Mouse (Mus musculus) hindbrain, embryonic 13.5 days (tissue): ENCODE results near the gene Sult5a1. TPM values are rescaled to one million over a fixed set of nuclear protein-coding genes. Genes with fewer than 3 reads are reported as not detected.
A peak's percentile ranks its signal among the peaks of the same experiment; 100 is the strongest.

Experiments
- ATAC-seq: fragments of 200-750 bp; cut with Nextera tagmentation; 2 replicates; pipeline ENCODE4 v1.8.0; 2017; ENCODE audit warnings: moderate TSS enrichment; ENCODE audit not compliant: low FRiP score
- H3K27ac ChIP-seq: fragments of 300-500 bp; sonication (generic); 2 replicates; pipeline ENCODE4 v1.5.1; 2015; ENCODE audit warnings: inconsistent platforms, mild to moderate bottlenecking, moderate library complexity
- H3K27me3 ChIP-seq: fragments of 300-500 bp; sonication (generic); 2 replicates; pipeline ENCODE4 v1.6.1; 2015; ENCODE audit warnings: mild to moderate bottlenecking, inconsistent platforms
- H3K36me3 ChIP-seq: fragments of 300-500 bp; sonication (generic); 2 replicates; pipeline ENCODE4 v1.6.1; 2015; ENCODE audit warnings: mild to moderate bottlenecking, inconsistent platforms
- H3K4me1 ChIP-seq: fragments of 300-500 bp; sonication (generic); replicated peaks from 2 replicates; pipeline ENCODE4 v1.6.1; 2015; ENCODE audit warnings: inconsistent platforms
- H3K4me2 ChIP-seq: fragments of 300-500 bp; sonication (generic); 2 replicates; pipeline ENCODE4 v1.6.1; 2015; ENCODE audit warnings: inconsistent platforms, mild to moderate bottlenecking, moderate library complexity
- H3K4me3 ChIP-seq: fragments of 300-500 bp; sonication (generic); 2 replicates; pipeline ENCODE4 v1.5.1; 2015; ENCODE audit warnings: mild to moderate bottlenecking, inconsistent platforms
- H3K9ac ChIP-seq: fragments of 300-500 bp; sonication (generic); 2 replicates; pipeline ENCODE4 v1.6.1; 2015; ENCODE audit warnings: mild to moderate bottlenecking, inconsistent platforms
- H3K9me3 ChIP-seq: fragments of 300-500 bp; sonication (generic); 2 replicates; pipeline ENCODE4 v1.6.1; 2016; ENCODE audit warnings: inconsistent platforms
- WGBS: fragments of 180-500 bp; shearing (Covaris S2); methylation state at CpG from one replicate; pipeline ENCODE4 v1.1.7; 2015; 5-methylcytosine and 5-hydroxymethylcytosine counted together
- polyA plus RNA-seq: library from polyadenylated mRNA; unstranded; fragments of >200 nt; fragmentation: Nextera tagmentation; extraction: Ambion mirVana; gene quantifications from 2 replicates; pipeline ENCODE4 v1.2.1, GENCODE M21; 2015

Sult5a1 gene
- polyA plus RNA-seq, 1 experiment from 2014 or later, result 1.5 TPM

GRCm38 (mm10) chr8:123132953-123133352, 25.2 kb downstream of the Sult5a1 start:
- H3K4me2 ChIP-seq, result no peak overlapping the region
- no peak overlapping the region for H3K9ac ChIP-seq
- H3K4me3 ChIP-seq, result no peak overlapping the region
- ATAC-seq, result no peak
- 0 out of 2 replicates have a peak, but pooled peaks cover 11% of the 10 kb centered on the region for H3K27me3 ChIP-seq
- peaks cover 30% of the 10 kb centered on the region for H3K4me1 ChIP-seq
- H3K36me3 ChIP-seq, result no peaks in the 10 kb centered on the region
- no peaks in the 10 kb centered on the region for H3K9me3 ChIP-seq
- H3K27ac ChIP-seq, result no peak overlapping the region
- WGBS, result 98% methylated on average over 2 of the region's 2 CpGs

GRCm38 (mm10) chr8:123131041-123131440, 27.1 kb downstream of the Sult5a1 start:
- no peaks in the 10 kb centered on the region for H3K9me3 ChIP-seq
- H3K36me3 ChIP-seq, result no peaks in the 10 kb centered on the region
- 65% methylated on average over 9 of the region's 9 CpGs for WGBS
- H3K27me3 ChIP-seq, result peaks cover 25% of the 10 kb centered on the region
- H3K9ac ChIP-seq, result no peak overlapping the region
- peaks cover 17% of the 10 kb centered on the region for H3K4me1 ChIP-seq
- H3K4me3 ChIP-seq, result no peak overlapping the region
- no peak overlapping the region for H3K4me2 ChIP-seq
- ATAC-seq, result no peak
- H3K27ac ChIP-seq, result no peak overlapping the region

GRCm38 (mm10) chr8:123126193-123126816, 31.8 kb downstream of the Sult5a1 start:
- H3K27me3 ChIP-seq, result peaks cover 42% of the 10 kb centered on the region
- no peaks in the 10 kb centered on the region for H3K9me3 ChIP-seq
- H3K27ac ChIP-seq, result no peak overlapping the region
- no peak for ATAC-seq
- H3K4me3 ChIP-seq, result no peak overlapping the region
- no peaks in the 10 kb centered on the region; the same call in 1 of the 2 replicates for H3K4me1 ChIP-seq
- H3K36me3 ChIP-seq, result no peaks in the 10 kb centered on the region
- no peak overlapping the region for H3K4me2 ChIP-seq
- no peak overlapping the region for H3K9ac ChIP-seq
- WGBS, result 7% methylated on average over 19 of the region's 19 CpGs

GRCm38 (mm10) chr8:123122670-123123069, 35.4 kb downstream of the Sult5a1 start:
- Histone ChIP-seq H3K27me3 (peaks cover 64% of the 10 kb centered on the region), H3K9ac (no peak overlapping the region), H3K9me3 (no peaks in the 10 kb centered on the region), H3K4me3 (no peak overlapping the region), H3K4me1 (peaks cover 6% of the 10 kb centered on the region), H3K36me3 (no peaks in the 10 kb centered on the region), H3K4me2 (no peak overlapping the region), H3K27ac (no peak overlapping the region)
- ATAC-seq, result no peak
- 82% methylated on average over 5 of the region's 5 CpGs for WGBS

- no peak overlapping the region for H3K4me2 ChIP-seq
- no peak for ATAC-seq
- no peaks in the 10 kb centered on the region for H3K36me3 ChIP-seq
- peaks cover 65% of the 10 kb centered on the region for H3K27me3 ChIP-seq
- no peak overlapping the region for H3K4me3 ChIP-seq
- no peaks in the 10 kb centered on the region for H3K9me3 ChIP-seq
- no peak overlapping the region for H3K9ac ChIP-seq
- H3K27ac ChIP-seq, result no peak overlapping the region
- 69% methylated on average over 9 of the region's 9 CpGs for WGBS
- peaks cover 12% of the 10 kb centered on the region for H3K4me1 ChIP-seq
Measured at GRCm38 (mm10) chr8:123122059-123122458, 36.1 kb downstream of the Sult5a1 start.

- Histone ChIP-seq H3K27me3 (peaks cover 68% of the 10 kb centered on the region), H3K4me3 (peak overlapping the region; percentile 47), H3K4me1 (peaks cover 17% of the 10 kb centered on the region), H3K36me3 (no peaks in the 10 kb centered on the region), H3K27ac (no peak overlapping the region), H3K4me2 (peak overlapping the region; percentile 71), H3K9ac (peak overlapping the region; percentile 65), H3K9me3 (no peaks in the 10 kb centered on the region)
- 3% methylated on average over 17 of the region's 17 CpGs for WGBS
- ATAC-seq, result no peak
Measured at GRCm38 (mm10) chr8:123117744-123118143, 40.4 kb downstream of the Sult5a1 start.

GRCm38 (mm10) chr8:123117127-123117731, 40.9 kb downstream of the Sult5a1 start, which contains the start of gene Cpne7:
Cpne7 (plus strand) TSS chr8:123117374.
- peak within 1 kb of the TSS; percentile 65 for H3K9ac ChIP-seq
- peaks cover 17% of the 10 kb centered on the region for H3K4me1 ChIP-seq
- peaks cover 65% of the 10 kb centered on the region for H3K27me3 ChIP-seq
- H3K36me3 ChIP-seq, result no peaks in the 10 kb centered on the region
- no peaks in the 10 kb centered on the region for H3K9me3 ChIP-seq
- peak within 1 kb of the TSS; percentile 71 for H3K4me2 ChIP-seq
- WGBS, result 2% methylated on average over 51 of the region's 51 CpGs
- no peak for ATAC-seq
- no peak within 1 kb of the TSS for H3K27ac ChIP-seq
- peak within 1 kb of the TSS; percentile 47 for H3K4me3 ChIP-seq

GRCm38 (mm10) chr8:123114644-123115043, 43.5 kb downstream of the Sult5a1 start:
- Histone ChIP-seq H3K27me3 (peaks cover 56% of the 10 kb centered on the region), H3K4me2 (no peak overlapping the region), H3K4me3 (no peak overlapping the region), H3K4me1 (peaks cover 17% of the 10 kb centered on the region), H3K36me3 (no peaks in the 10 kb centered on the region), H3K9me3 (no peaks in the 10 kb centered on the region), H3K9ac (no peak overlapping the region), H3K27ac (no peak overlapping the region)
- no peak for ATAC-seq
- 63% methylated on average over 3 of the region's 3 CpGs for WGBS

- 74% methylated on average over 2 of the region's 2 CpGs for WGBS
- Histone ChIP-seq H3K4me3 (no peak overlapping the region), H3K9ac (no peak overlapping the region), H3K9me3 (no peaks in the 10 kb centered on the region), H3K27ac (no peak overlapping the region), H3K4me1 (peaks cover 17% of the 10 kb centered on the region), H3K4me2 (no peak overlapping the region), H3K27me3 (peaks cover 50% of the 10 kb centered on the region), H3K36me3 (no peaks in the 10 kb centered on the region)
- ATAC-seq, result no peak
Measured at GRCm38 (mm10) chr8:123113908-123114469, 44.1 kb downstream of the Sult5a1 start.

- Histone ChIP-seq H3K27ac (no peak overlapping the region), H3K9ac (no peak overlapping the region), H3K36me3 (no peaks in the 10 kb centered on the region), H3K4me1 (peaks cover 13% of the 10 kb centered on the region), H3K4me2 (no peak overlapping the region), H3K27me3 (peaks cover 39% of the 10 kb centered on the region), H3K9me3 (no peaks in the 10 kb centered on the region), H3K4me3 (no peak overlapping the region)
- ATAC-seq, result no peak
- 88% methylated on average over 9 of the region's 9 CpGs for WGBS
Measured at GRCm38 (mm10) chr8:123112892-123113291, 45.2 kb downstream of the Sult5a1 start.

- no peak overlapping the region for H3K9ac ChIP-seq
- ATAC-seq, result no peak; the same call in 1 of the 2 replicates
- H3K4me1 ChIP-seq, result no peaks in the 10 kb centered on the region
- H3K27ac ChIP-seq, result no peak overlapping the region
- peaks cover 2% of the 10 kb centered on the region for H3K36me3 ChIP-seq
- no peak overlapping the region for H3K4me3 ChIP-seq
- peaks cover 17% of the 10 kb centered on the region for H3K27me3 ChIP-seq
- no peaks in the 10 kb centered on the region for H3K9me3 ChIP-seq
- 17% methylated on average over 4 of the region's 4 CpGs for WGBS
- H3K4me2 ChIP-seq, result no peak overlapping the region
Measured at GRCm38 (mm10) chr8:123110649-123111048, 47.5 kb downstream of the Sult5a1 start.

- H3K4me3 ChIP-seq, result no peak overlapping the region
- H3K4me1 ChIP-seq, result peaks cover 6% of the 10 kb centered on the region
- no peak overlapping the region for H3K9ac ChIP-seq
- H3K27ac ChIP-seq, result no peak overlapping the region
- H3K27me3 ChIP-seq, result 0 out of 2 replicates have a peak, but pooled peaks cover 5% of the 10 kb centered on the region
- 83% methylated on average over 5 of the region's 5 CpGs for WGBS
- ATAC-seq, result no peak
- H3K9me3 ChIP-seq, result no peaks in the 10 kb centered on the region
- H3K4me2 ChIP-seq, result no peak overlapping the region
- peaks cover 17% of the 10 kb centered on the region for H3K36me3 ChIP-seq
Measured at GRCm38 (mm10) chr8:123108953-123109352, 49.2 kb downstream of the Sult5a1 start.
